Mouse (Mus musculus): ENCODE data around the gene Agpat1.

GRCm38 (mm10) chr17:34615871-34616270 is 11.8 kb downstream of the Agpat1 start, which contains the start of gene Egfl8:
- TF ChIP-seq GATA1 (IDR thresholded peaks at IDR 0.05; ENCODE audit: borderline replicate concordance, low read length) = no peak
- TF ChIP-seq FLI1 (IDR thresholded peaks at IDR 0.05; ENCODE audit: low read length) = no peak

Measured in megakaryocyte, embryonic 14.5 days (primary cell).